Mouse (Mus musculus) frontal cortex, postnatal 14 days (tissue): ENCODE results near the gene Lrrc28.

Experiments
- DNase-seq, 2 experiments: peaks; one replicate each; pipeline ENCODE4 v3.0.0; 2022; ENCODE audit warnings: low spot score in 2 of 2

The Lrrc28 gene

DNA sequence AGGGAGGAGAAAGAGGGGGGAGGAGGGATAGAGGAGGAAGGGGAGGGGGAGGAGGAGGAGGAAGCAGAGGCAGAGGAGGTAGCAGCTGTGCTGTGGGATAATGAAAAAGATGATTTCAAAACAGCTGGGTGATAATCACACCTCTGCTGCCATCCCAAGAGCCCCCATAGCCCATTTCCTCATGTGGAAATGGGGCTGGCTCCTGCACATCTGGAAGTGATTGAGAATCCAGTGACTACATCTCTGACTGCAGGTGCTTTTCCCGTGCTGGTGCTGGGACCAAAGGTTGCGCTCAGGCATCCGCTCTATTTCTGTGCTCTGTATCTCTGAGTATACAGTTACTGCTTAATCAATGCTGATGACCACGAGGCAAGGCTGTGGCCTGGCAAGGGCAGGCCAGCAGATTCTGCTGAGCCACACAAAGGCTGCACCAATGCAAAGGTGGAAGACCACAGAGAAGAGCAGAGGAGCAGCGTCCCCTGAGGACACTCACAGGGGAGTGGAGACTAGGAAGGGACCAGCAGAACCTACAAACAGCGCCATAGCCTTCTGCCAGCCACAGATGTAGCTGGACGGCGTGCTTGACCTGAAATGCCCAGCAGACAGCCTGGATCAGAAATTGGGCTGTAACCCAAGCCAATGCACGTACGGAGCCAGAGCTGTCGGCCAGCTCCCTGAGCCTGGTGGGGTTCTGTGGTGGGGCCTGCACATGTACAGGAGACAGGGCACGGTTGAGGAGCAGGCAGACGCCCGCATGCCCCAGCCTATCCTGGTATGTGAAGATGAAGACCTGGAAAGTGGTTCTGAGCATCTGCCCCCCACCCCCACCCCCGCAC lies 157.9 kb downstream of the Lrrc28 start:
- no peak for DNase-seq

DNA sequence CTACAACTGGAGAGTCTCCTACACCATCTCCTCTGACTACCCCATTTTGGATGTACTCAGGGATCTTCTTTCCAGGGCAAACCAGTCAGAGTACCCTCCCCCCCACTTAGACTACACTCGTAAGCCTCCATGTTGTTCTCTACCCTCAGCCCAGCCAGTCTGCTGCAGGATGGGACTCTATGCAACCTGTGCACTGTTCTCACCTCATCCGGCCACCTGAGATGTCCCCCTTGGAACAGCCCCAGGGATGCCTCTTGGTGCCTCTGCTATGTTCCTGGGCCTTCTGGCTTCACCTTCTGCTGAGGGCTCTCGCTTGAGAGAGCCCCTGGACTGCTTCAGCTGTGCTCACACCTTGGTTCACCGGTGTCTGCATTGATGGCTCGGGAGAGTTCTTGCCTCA lies 158.7 kb downstream of the Lrrc28 start:
- no peak for DNase-seq

DNA sequence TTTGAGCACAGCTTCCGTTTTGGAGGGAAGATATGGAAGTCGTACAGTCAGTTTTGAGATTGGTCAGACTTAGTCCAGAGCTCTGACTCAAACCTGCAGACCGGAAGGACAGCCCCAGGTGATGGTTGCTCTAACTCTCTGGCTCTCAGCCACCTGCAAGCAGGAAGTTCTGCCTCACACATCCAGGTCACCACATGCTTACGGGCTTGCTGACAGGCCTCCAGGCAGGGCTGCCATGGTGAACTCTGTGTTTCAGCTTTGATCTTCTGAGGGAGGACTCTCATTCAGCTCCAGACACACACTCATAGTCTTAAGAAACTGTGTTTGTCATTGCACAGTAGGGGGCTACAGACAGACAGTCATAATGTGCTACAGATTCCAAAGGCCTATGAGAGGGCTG lies 161.4 kb downstream of the Lrrc28 start:
- DNase-seq: no peak

DNA sequence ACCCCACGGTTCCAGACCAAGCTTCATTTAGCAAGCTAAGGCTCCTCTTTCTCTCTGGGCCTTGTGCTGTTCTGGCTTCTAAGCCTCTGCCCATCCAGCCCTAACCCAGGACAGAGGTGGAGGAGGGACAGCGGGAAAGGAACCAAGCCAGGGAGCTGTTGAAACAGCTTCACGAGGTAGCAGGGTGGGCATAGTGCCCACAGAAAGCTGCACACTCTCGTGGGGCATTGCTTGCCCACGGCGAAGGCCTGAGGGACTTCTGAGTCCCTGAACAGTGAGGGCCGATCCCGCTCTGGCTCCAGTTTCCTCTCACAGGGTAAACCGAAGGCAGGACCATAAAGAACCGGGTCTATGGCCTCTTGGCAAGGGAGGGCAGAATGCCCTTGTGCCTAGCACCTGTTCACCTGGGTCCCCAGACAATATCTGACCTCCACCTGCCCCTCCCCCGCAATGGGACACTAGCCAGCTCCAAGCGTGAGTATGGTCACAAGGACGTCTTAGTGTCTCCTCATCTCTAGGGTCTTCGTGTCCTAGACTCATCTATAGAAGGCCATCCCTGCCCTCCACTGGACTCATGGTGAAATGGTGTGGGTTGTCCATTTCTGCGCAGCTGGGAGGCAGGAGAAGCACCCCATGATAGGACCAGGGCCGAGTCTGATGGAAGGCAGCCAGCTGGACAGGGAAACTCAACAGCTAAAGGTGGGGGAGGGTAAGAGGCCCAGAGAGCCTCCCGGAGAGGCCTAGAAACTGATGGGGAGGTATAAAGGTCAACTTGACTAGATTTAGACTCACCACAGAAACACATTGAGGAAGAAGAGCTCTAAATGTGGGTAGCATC lies 165.3 kb downstream of the Lrrc28 start:
- DNase-seq: no peak

GRCm38 (mm10) chr7:67479168-67479567 lies 165.9 kb downstream of the Lrrc28 start:
- DNase-seq: no peak

GRCm38 (mm10) chr7:67477996-67478395 lies 167.1 kb downstream of the Lrrc28 start:
- peak in 1 of 2 experiments; percentile 47 for DNase-seq

GRCm38 (mm10) chr7:67471295-67471694 lies 173.8 kb downstream of the Lrrc28 start:
- DNase-seq: no peak

DNA sequence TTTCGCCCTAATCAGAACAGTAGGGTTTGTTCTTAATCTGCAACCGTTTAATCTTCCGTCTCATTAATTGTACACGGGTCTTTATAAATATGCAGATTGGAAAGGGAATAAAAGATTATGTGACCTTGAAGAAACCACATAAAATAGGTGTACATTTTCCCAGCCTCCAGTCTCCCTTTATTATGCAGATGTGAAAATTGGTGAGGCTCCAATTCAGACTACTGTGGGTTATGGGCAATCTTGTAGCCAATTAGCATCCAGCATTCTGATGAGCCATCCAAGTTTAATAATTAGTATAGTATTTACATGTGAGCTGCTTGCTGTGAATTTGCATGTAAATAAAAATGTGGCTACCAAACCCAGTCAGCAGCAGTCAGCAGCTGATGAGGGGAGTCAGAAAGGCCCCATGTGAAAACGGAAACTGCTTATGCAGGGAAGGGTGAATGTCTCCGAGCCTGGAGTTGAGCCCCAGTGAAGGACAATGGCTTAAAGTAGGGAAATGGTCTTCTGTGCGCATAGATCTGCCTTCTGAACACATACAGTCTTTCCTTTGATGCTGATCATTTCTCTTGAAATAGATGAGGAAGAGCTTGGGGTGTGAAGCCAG lies 176.2 kb downstream of the Lrrc28 start:
- no peak for DNase-seq

GRCm38 (mm10) chr7:67468180-67468579 lies 176.9 kb downstream of the Lrrc28 start:
- DNase-seq: no peak

GRCm38 (mm10) chr7:67466322-67466721 lies 178.7 kb downstream of the Lrrc28 start:
- DNase-seq: no peak

- no peak for DNase-seq
Observed at GRCm38 (mm10) chr7:67464633-67465032, 180.4 kb downstream of the Lrrc28 start.

GRCm38 (mm10) chr7:67463565-67463964 lies 181.5 kb downstream of the Lrrc28 start:
- DNase-seq: no peak
